Mouse (Mus musculus): ENCODE data around the gene Ddx20.

Gene Ddx20

GRCm38 (mm10) chr3:105666996-105667523 is 20.3 kb downstream of the Ddx20 start:
- DNase-seq = no peak

- DNase-seq = no peak
These were observed 22.1 kb downstream of the Ddx20 start for GRCm38 (mm10) chr3:105665105-105665765.

- peak in 1 of 2 experiments; percentile 5 for DNase-seq
These were observed 24.3 kb downstream of the Ddx20 start for GRCm38 (mm10) chr3:105663043-105663442.

DNA sequence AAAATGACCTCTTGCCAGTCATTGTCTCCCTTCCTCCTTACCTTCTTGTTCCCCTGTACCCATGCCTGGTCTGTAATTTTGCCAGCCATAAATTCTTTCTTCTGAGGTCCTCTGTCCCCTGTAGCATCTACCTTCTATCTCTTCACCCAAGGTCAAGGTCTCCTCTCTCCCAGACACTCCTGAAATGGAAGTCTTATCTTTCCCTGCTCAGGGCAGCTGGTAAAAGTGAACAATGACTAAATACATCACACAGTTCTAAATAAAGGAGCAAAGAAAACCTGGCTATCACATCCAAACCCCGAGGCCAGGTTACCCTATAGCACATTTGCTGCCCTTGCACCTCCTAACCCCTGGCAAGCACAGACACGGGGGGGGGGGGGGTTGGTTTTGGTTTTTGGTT is 26.8 kb downstream of the Ddx20 start:
- DNase-seq = no peak

DNA sequence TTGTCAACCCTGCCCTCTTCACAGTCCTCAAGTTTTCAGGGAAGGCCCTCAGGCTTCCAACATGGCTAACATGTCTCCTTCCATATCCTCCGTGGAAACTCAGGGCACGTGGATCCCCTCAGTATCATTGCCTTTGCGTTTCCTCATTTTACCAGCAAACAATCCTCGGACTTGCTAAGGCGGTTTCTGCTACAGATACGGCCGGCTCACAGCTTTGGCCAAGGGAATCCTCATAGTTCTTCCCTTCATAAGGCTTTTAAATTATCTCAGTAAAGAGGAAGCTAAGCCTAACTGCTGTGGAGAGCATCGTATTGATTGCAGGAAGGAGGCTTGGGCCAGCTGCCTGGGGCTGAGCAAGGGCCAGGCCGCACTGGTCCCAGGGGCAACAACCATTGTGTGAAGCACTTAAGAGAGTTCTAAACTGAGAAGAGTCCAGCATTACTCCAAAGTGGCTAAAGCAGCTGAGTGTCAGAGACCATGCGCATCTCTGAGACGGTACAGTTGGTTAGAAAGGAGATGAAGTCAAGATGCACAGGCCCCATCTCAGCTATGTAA is 32.3 kb downstream of the Ddx20 start:
- DNase-seq = no peak

DNA sequence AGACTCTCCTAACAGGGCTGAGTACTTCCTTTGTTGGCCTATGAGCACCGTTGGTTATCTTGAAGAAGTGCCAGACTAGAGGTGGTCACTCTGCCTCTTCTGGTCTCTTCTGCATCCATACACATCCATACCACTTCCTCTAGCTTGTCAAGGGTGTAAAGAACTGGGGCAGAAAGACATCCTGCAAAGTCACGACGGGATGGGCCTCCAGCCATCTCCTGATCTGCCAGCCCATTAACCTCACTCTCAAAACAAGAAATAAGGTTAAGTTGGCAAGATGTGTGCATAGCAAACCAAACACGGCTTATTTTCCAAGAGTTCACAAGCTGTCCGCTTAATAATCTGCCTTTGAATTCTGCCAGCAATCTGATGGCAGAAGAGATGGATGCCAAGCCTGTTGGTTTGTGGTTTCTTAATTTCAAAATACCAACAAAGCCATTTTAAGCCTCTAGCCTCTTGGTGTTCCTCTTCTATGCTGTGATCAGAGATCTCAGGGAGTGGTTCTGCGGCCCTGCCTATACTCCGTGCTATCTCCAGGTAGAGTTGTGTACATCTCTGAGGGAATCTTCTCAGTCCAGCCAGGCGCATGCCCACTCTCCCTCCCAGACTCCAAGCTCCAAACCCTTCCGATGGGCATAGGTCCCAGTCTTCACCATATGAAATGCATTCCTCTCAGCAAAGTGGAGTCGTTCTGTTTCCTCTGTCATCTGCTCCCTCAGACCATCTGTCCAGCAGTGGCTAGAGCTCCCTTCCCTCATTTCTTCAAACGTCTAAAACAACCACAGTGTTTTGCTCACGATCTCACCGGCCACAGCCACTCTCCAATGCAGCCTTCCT is 33.6 kb downstream of the Ddx20 start:
- no peak for DNase-seq

DNA sequence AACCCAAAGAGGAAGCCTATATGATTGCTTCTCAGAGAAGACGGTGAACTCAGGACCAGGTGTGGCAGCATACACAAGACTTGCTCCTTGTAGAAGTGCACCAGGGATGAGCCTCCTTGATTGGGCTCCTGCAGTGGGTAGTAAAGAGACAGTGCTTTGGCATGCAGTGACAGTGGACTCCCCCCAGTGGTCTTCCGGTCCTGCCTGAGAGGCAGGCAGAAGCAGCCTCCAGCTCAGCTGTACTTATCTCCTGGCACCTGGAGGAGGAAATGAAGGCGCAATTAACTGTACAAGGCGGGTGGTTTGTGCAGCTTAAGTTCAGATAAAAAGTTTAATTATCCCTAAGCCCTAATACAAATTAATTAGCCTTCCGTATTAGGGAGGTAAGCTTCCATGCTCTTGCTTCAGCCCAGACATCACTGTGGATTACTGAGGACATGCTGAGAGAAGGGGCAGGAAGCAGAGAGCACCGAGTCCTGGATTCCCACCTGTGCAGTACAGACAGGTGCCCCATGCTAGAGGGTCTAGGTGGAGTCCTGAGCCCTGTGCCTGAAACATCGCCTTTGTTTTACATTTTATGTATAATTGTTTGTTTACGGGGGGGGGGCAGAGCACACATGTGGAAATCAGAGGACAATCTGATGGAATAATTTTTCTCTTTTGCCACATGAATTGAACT is 38.3 kb downstream of the Ddx20 start:
- no peak for DNase-seq

GRCm38 (mm10) chr3:105643566-105643965 is 43.8 kb downstream of the Ddx20 start:
- no peak for DNase-seq

DNA sequence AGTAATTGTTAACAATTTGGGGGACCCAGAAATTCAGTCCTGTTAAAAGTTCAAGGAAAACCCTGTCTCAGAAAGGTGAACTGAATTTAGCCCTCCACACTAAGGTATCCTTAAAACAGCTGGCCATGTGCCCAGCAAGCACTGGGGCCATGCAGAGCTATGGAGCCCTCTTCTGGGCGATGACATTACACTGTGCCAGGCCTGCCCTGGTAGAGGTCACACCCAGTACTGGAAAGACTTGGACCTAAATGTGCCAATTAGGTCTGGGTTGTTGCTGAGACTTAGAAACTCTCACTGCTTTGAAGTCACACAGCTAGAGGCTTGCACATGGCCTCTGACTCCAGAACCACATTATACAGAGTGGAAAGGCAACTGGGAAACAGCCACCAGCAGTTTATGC is 45.2 kb downstream of the Ddx20 start:
- DNase-seq = no peak

- DNase-seq = no peak
These were observed 54.4 kb downstream of the Ddx20 start for GRCm38 (mm10) chr3:105633021-105633420.

DNA sequence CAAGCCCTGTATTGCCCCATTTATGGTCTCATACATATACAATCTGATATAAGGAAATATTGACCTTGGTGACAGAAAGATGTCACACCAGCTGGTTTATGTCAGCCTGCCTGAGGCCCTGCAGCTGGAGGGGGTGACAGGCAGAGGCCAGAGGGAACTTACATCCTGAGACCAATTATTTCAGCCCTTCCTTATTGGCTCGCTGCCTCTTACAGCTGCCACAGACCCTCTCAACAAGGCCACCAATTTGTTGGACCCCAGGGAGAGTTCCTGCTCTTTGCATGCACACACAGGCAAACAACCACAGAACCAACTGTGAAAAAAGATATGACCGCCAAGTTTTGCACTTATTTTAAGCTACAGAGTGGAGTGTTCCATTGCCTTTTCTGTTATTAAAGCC is 55.1 kb downstream of the Ddx20 start:
- no peak for DNase-seq

Data from thymus, adult 18-20 months (tissue).